Mouse (Mus musculus) brain, embryonic 14.5 days (tissue): ENCODE measurements around the gene Pde4d.

Experiments used
- CTCF ChIP-seq: fragments of 200-500 bp; IDR thresholded peaks from 2 replicates; pipeline ENCODE4 v1.5.1; 2012; ENCODE audit warnings: inconsistent platforms, mild to moderate bottlenecking, moderate library complexity, borderline replicate concordance; ENCODE audit not compliant: insufficient read depth, insufficient read length; ENCODE audit errors: extremely low read depth
- POLR2A ChIP-seq: fragments of 200-500 bp; IDR thresholded peaks from 2 replicates; pipeline ENCODE4 v1.6.1; 2012; ENCODE audit warnings: mild to moderate bottlenecking, inconsistent platforms, borderline replicate concordance; ENCODE audit not compliant: poor library complexity, insufficient read depth, insufficient read length, severe bottlenecking; ENCODE audit errors: extremely low read depth

DNA sequence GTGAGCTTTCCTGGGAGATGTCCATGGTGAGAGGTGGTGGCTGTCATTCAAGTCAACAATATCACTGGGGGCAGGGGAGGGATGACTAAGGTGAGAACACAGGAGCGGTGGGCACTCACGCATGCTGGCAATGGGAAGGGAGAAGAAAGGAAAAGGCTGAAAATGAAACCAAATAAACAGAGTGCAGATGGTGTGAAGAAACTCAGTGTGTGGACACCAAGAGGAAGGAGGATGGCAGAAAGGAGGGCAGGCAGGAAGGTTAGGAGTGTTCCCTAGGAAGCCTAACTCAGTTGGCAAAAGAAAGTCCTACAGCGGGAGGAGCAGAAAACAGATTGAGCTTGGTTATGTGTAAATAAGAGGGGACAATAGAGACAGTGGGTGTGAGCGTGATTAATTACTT, 1107.1 kb downstream of the Pde4d start:
- no peak for TF ChIP-seq CTCF
- TF ChIP-seq POLR2A: no peak
